Mouse (Mus musculus) spleen, adult 2 months (tissue): ENCODE measurements at regions not wholly inside any gene's neighbourhood (a gene's known extent, or its start where the extent isn't known, plus 50 kb on each side); places are given as distances from the start of the nearest gene placed in this dataset.

ENCODE experiments used
- CTCF ChIP-seq: fragments of 200-500 bp; IDR thresholded peaks from 2 replicates; pipeline ENCODE4 v1.5.1; 2011; ENCODE audit warnings: mild to moderate bottlenecking, inconsistent platforms; ENCODE audit not compliant: insufficient read depth, insufficient read length, insufficient replicate concordance; ENCODE audit errors: extremely low read depth
- POLR2A ChIP-seq: fragments of 200-500 bp; IDR thresholded peaks from 2 replicates; pipeline ENCODE4 v1.6.1; 2011; ENCODE audit warnings: low read depth, low read length, inconsistent platforms

GRCm38 (mm10) chr16:93324911-93325310 lies 279.0 kb downstream of the Setd4 start:
- TF ChIP-seq POLR2A: no peak
- no peak for TF ChIP-seq CTCF
